Mouse (Mus musculus) cerebellum, adult 2 months (tissue): ENCODE measurements at regions not wholly inside any gene's neighbourhood (a gene's known extent, or its start where the extent isn't known, plus 50 kb on each side); places are given as distances from the start of the nearest gene placed in this dataset.

Source experiments
- DNase-seq, 2 experiments: peaks; one replicate each; pipeline ENCODE4 v3.0.0; 2021
- H3K27ac ChIP-seq: fragments of 200-500 bp; 2 replicates; pipeline ENCODE4 v1.5.1; 2012; ENCODE audit warnings: low read length, control low read depth, inconsistent platforms; ENCODE audit not compliant: insufficient read depth
- H3K27me3 ChIP-seq: fragments of 200-500 bp; 2 replicates; pipeline ENCODE4 v1.6.1; 2012; ENCODE audit warnings: inconsistent platforms, mild to moderate bottlenecking, low read length, moderate library complexity; ENCODE audit not compliant: control insufficient read depth, insufficient read depth
- H3K4me1 ChIP-seq: fragments of 200-500 bp; 2 replicates; pipeline ENCODE4 v1.6.1; 2011; ENCODE audit warnings: low read length; ENCODE audit not compliant: control insufficient read depth, insufficient read depth
- H3K4me3 ChIP-seq: fragments of 200-500 bp; replicated peaks from 2 replicates; pipeline ENCODE3; 2011; ENCODE audit warnings: mild to moderate bottlenecking, low read depth, low read length, control low read depth; ENCODE audit not compliant: insufficient read depth
- CTCF ChIP-seq: fragments of 200-500 bp; IDR thresholded peaks from 2 replicates; pipeline ENCODE4 v1.5.1; 2011; ENCODE audit warnings: low read depth, mild to moderate bottlenecking, control low read depth, low read length, moderate library complexity, borderline replicate concordance; ENCODE audit not compliant: insufficient read depth
- POLR2A ChIP-seq: fragments of 200-500 bp; IDR thresholded peaks from 2 replicates; pipeline ENCODE4 v1.6.1; 2011; ENCODE audit warnings: low read length, control low read depth, borderline replicate concordance; ENCODE audit not compliant: insufficient read depth
- WGBS: fragments of 180-500 bp; shearing (Covaris S2); methylation state at CpG from one replicate; pipeline ENCODE4 v1.1.7; 2018; 5-methylcytosine and 5-hydroxymethylcytosine counted together

GRCm38 (mm10) chr14:89242159-89242558 lies 771.0 kb upstream of the Pcdh20 start:
- no peaks in the 10 kb centered on the region for H3K27me3 ChIP-seq
- TF ChIP-seq CTCF (no peak), POLR2A (no peak)
- DNase-seq = no peak
- H3K4me3 ChIP-seq = no peak overlapping the region
- H3K27ac ChIP-seq = no peak overlapping the region
- WGBS = 90% methylated on average over 1 of the region's 1 CpGs
- H3K4me1 ChIP-seq = no peaks in the 10 kb centered on the region

DNA sequence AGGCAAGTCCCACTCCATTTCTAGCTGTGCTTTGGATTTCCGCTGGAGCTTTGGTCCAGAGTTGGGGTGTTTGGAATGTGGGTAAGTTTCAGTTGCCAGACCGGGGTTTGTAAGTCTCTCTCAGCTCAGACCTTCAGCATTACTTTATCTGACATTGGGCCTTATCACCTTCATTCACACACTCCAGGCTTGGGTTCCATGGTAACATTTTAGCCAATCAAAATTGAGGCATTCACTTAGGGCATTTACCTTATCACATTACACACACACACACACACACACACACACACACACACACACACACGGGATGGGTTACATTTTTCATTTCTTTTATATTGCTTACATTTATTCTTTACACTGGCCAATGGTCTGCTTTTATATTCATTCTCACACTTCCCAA lies 765.3 kb upstream of the Pcdh20 start:
- Histone ChIP-seq H3K27me3 (no peaks in the 10 kb centered on the region), H3K27ac (no peak overlapping the region), H3K4me3 (no peak overlapping the region), H3K4me1 (no peaks in the 10 kb centered on the region)
- DNase-seq = no peak
- no peak for TF ChIP-seq CTCF
- no peak for TF ChIP-seq POLR2A
- 85% methylated on average over 3 of the region's 3 CpGs for WGBS

DNA sequence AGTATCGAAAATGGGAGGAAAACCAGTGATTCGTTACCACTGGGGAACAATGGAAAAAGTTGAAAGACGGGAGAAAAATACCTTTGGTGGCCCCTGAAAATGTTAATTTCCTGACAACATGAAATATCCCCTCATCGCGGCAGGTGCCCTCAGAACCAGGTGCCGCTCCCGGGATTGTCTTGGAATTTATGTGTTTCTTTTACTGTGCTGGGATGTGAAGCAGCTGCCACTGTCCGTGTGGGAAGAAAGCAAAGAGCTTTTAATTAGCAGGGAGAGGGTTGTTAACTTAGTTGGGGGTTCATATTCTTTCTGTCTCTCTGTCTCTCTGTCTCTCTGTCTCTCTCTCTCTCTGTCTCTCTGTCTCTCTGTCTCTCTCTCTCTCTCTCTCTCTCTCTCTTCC lies 759.3 kb upstream of the Pcdh20 start:
- no peaks in the 10 kb centered on the region for H3K27me3 ChIP-seq
- no peaks in the 10 kb centered on the region for H3K4me1 ChIP-seq
- no peak overlapping the region for H3K27ac ChIP-seq
- no peak overlapping the region for H3K4me3 ChIP-seq
- whole genome bisulfite sequencing = 41% methylated on average over 8 of the region's 8 CpGs
- no peak for TF ChIP-seq POLR2A
- no peak for TF ChIP-seq CTCF
- DNase-seq = no peak

- no peak overlapping the region for H3K27ac ChIP-seq
- no peaks in the 10 kb centered on the region for H3K4me1 ChIP-seq
- 24% methylated on average over 1 of the region's 1 CpGs for WGBS
- DNase-seq = no peak
- TF ChIP-seq POLR2A (no peak), CTCF (no peak)
- no peaks in the 10 kb centered on the region for H3K27me3 ChIP-seq
- H3K4me3 ChIP-seq = no peak overlapping the region
These were observed 746.2 kb upstream of the Pcdh20 start for GRCm38 (mm10) chr14:89217390-89217789.

- WGBS = 45% methylated on average over 2 of the region's 2 CpGs
- no peak for DNase-seq
- Histone ChIP-seq H3K4me3 (no peak overlapping the region), H3K27me3 (no peaks in the 10 kb centered on the region), H3K4me1 (no peaks in the 10 kb centered on the region), H3K27ac (no peak overlapping the region)
- TF ChIP-seq POLR2A = no peak
- TF ChIP-seq CTCF = peak; percentile 19; the same call in 1 of the 2 replicates
These were observed 710.3 kb upstream of the Pcdh20 start for GRCm38 (mm10) chr14:89181386-89181979.

DNA sequence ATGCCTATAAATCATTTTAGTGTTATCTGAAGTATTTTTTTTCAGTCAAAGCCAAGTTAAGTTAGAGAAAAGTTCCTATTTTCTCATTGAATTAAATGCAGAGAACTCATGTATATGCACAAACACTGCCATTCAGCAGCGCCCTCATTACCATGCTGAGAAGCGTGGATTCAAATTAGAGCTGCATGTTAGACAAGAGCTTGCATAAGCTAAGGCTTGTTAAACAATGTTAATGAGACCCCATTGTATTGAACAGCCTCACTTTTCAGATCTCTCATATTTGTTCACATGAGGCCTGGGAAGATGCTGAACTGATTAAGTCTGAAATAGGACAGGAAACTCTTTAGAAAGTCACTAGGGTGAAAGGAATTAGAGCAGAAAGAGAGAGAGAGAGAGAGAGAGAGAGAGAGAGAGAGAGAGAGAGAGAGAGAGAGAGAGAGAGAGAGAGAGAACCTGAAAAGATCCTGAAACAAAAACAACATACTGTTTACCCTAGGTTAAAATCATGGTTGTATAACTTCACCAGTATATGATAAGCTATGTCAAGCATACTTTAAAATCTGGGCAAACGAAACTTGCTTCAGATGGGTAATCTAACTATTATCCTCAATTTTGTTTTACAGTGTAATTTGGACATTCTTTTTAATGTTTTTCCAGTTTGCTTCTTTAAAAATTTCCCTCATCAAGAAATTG lies 671.9 kb upstream of the Pcdh20 start:
- WGBS = 52% methylated on average over 3 of the region's 3 CpGs
- TF ChIP-seq CTCF (no peak), POLR2A (no peak)
- Histone ChIP-seq H3K27me3 (no peaks in the 10 kb centered on the region), H3K4me3 (no peak overlapping the region), H3K27ac (no peak overlapping the region), H3K4me1 (no peaks in the 10 kb centered on the region)
- DNase-seq = no peak

DNA sequence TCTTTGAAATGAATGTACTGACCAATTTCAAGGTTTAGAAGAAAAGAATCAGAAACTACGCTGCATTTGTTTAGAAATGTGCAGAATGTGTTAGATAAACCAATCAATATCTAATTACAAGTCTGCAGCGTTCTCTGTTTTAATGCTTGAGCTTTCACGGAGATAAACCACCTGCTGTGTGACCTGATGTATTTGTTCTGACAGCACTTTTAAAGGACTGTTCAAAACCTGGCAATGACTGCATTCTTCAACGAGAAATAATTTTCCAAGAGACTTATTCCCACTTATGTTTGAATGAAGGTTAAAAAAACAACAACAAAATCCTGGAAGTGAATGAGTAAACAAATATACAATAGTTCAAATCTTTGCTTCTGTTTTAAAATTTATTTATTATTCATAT lies 628.1 kb upstream of the Pcdh20 start:
- no peak overlapping the region for H3K4me3 ChIP-seq
- 7% methylated on average over 4 of the region's 4 CpGs for WGBS
- TF ChIP-seq POLR2A (no peak), CTCF (no peak)
- no peaks in the 10 kb centered on the region for H3K27me3 ChIP-seq
- no peaks in the 10 kb centered on the region for H3K4me1 ChIP-seq
- H3K27ac ChIP-seq = no peak overlapping the region
- no peak for DNase-seq

DNA sequence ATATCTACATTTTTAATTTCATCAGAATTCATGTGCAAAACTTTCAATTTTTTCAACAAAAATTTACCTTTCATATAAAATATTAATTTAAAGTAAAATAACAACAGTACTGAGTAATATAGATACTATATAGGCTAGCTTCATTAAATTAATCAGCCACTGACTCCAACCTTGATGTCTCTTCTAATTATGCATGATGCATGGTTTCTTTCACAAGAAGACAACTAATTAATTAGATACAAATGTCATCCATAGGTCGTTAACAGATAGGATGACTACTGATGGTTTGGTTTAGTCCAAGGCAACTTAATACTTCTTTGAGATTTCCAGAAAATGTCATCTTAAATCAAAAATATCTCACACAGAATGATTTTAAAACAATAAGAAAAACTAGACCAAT lies 618.5 kb upstream of the Pcdh20 start:
- no peaks in the 10 kb centered on the region for H3K4me1 ChIP-seq
- H3K27me3 ChIP-seq = no peaks in the 10 kb centered on the region
- no peak overlapping the region for H3K4me3 ChIP-seq
- WGBS = 19% methylated on average over 1 of the region's 1 CpGs
- DNase-seq = no peak
- TF ChIP-seq CTCF (no peak), POLR2A (no peak)
- H3K27ac ChIP-seq = no peak overlapping the region
